Comparison of ENCODE assay signal across 14 mouse cellular contexts in genomic region chr16:6785026-6785425, GRCm38 (mm10).
A peak's percentile ranks its signal among the peaks of the same experiment; 100 is the strongest.
DNase-seq lines count a peak whose midpoint lies in the region; ATAC-seq and TF ChIP-seq lines count a peak whose summit lies in the region.
"Had no signal": no experiment of that assay in that cellular context is flagged by ENCODE, and none has a peak within 500 bp of the region (broad histone marks: within the 10 kb centered on the region; RNA-seq: fewer than 3 reads in every experiment).

No protein-coding gene starts in this region.

- H3K36me3 ChIP-seq in hindbrain, postnatal 0 days (ENCODE audit: insufficient read depth, low read length), result no peaks in the 10 kb centered on the region
- no peaks in the 10 kb centered on the region for H3K36me3 ChIP-seq in hindbrain, embryonic 11.5 days (ENCODE audit: control insufficient read depth, insufficient read depth, low read length)
- no peaks in the 10 kb centered on the region for H3K36me3 ChIP-seq in lung, embryonic 14.5 days (ENCODE audit: insufficient read depth)
- H3K36me3 ChIP-seq: forebrain, embryonic 15.5 days; liver, embryonic 12.5 days; lung, embryonic 15.5 days; midbrain, embryonic 12.5 days had no signal

- peak; percentile 27 for DNase-seq in hindbrain, postnatal 0 days (ENCODE audit: low spot score)
- DNase-seq in hindbrain, embryonic 11.5 days (ENCODE audit: low spot score), result no peak
- DNase-seq in lung, embryonic 14.5 days, result peak; percentile 22
- no peak for DNase-seq in lung, postnatal 4 days
- DNase-seq in cerebellum, adult 2 months, result peak; percentile 30 to 42
- DNase-seq in cerebellum, adult 9-11 months, result peak; percentile 32
- no peak for DNase-seq in Muller cell, postnatal 12 days (ENCODE audit: inconsistent ontology term)
- DNase-seq in heart, postnatal 14 days, result no peak

- H3K4me3 ChIP-seq in hindbrain, postnatal 0 days (ENCODE audit: low read length), result no peak overlapping the region
- no peak overlapping the region for H3K4me3 ChIP-seq in hindbrain, embryonic 11.5 days (ENCODE audit: low read depth, low read length)
- no peak overlapping the region for H3K4me3 ChIP-seq in lung, embryonic 14.5 days (ENCODE audit: low read depth, low read length)
- H3K4me3 ChIP-seq in cerebellum, adult 2 months (replicated peaks; ENCODE audit: insufficient read depth, low read depth, low read length), result no peak overlapping the region
- H3K4me3 ChIP-seq: forebrain, embryonic 15.5 days; layer of hippocampus, adult 2 months; liver, embryonic 12.5 days; lung, embryonic 15.5 days; midbrain, embryonic 12.5 days had no signal

- no peaks in the 10 kb centered on the region for H3K27me3 ChIP-seq in hindbrain, postnatal 0 days (ENCODE audit: insufficient read depth, low read length)
- no peaks in the 10 kb centered on the region for H3K27me3 ChIP-seq in hindbrain, embryonic 11.5 days (ENCODE audit: control insufficient read depth, insufficient read depth, low read length)
- H3K27me3 ChIP-seq in lung, embryonic 14.5 days (ENCODE audit: insufficient read depth, low read length), result no peaks in the 10 kb centered on the region
- no peaks in the 10 kb centered on the region for H3K27me3 ChIP-seq in cerebellum, adult 2 months (ENCODE audit: control insufficient read depth, insufficient read depth, low read length)
- H3K27me3 ChIP-seq: forebrain, embryonic 15.5 days; liver, embryonic 12.5 days; lung, embryonic 15.5 days; midbrain, embryonic 12.5 days had no signal

- no peak overlapping the region for H3K9ac ChIP-seq in hindbrain, postnatal 0 days (replicated peaks; ENCODE audit: low read length)
- no peak overlapping the region for H3K9ac ChIP-seq in hindbrain, embryonic 11.5 days (ENCODE audit: low read depth, low read length)
- H3K9ac ChIP-seq in lung, embryonic 14.5 days, result no peak overlapping the region
- H3K9ac ChIP-seq: forebrain, embryonic 15.5 days; liver, embryonic 12.5 days; lung, embryonic 15.5 days; midbrain, embryonic 12.5 days had no signal

- intact Hi-C loops in heart, postnatal 14 days (cut with DNase I), result no loop called here

- no peak overlapping the region for H3K4me2 ChIP-seq in hindbrain, postnatal 0 days (ENCODE audit: low read depth, low read length)
- no peak overlapping the region for H3K4me2 ChIP-seq in hindbrain, embryonic 11.5 days (replicated peaks; ENCODE audit: low read depth, low read length)
- no peak overlapping the region for H3K4me2 ChIP-seq in lung, embryonic 14.5 days
- H3K4me2 ChIP-seq: forebrain, embryonic 15.5 days; heart, embryonic 11.5 days; liver, embryonic 12.5 days; lung, embryonic 15.5 days; midbrain, embryonic 12.5 days had no signal

- H3K27ac ChIP-seq in hindbrain, postnatal 0 days, result no peak overlapping the region
- H3K27ac ChIP-seq in hindbrain, embryonic 11.5 days (ENCODE audit: low read depth, low read length), result no peak overlapping the region
- no peak overlapping the region for H3K27ac ChIP-seq in lung, embryonic 14.5 days (ENCODE audit: low read depth)
- no peak overlapping the region for H3K27ac ChIP-seq in cerebellum, adult 2 months (ENCODE audit: insufficient read depth, low read length)
- H3K27ac ChIP-seq: forebrain, embryonic 15.5 days; layer of hippocampus, adult 2 months; liver, embryonic 12.5 days; lung, embryonic 15.5 days; midbrain, embryonic 12.5 days had no signal

- no peak for TF ChIP-seq CTCF in hindbrain, postnatal 0 days (IDR thresholded peaks at IDR 0.05; ENCODE audit: low read depth)
- no peak for TF ChIP-seq CTCF in lung, embryonic 14.5 days (IDR thresholded peaks at IDR 0.05; ENCODE audit: low read depth)
- TF ChIP-seq CTCF in cerebellum, adult 2 months (IDR thresholded peaks at IDR 0.05; ENCODE audit: borderline replicate concordance, insufficient read depth, low read depth, low read length), result no peak

- no peak for ATAC-seq in hindbrain, postnatal 0 days
- no peak for ATAC-seq in hindbrain, embryonic 11.5 days (ENCODE audit: low FRiP score)
- ATAC-seq in lung, embryonic 14.5 days (ENCODE audit: insufficient read depth), result no peak
- ATAC-seq: forebrain, embryonic 15.5 days; liver, embryonic 12.5 days had no signal

- no peaks in the 10 kb centered on the region for H3K4me1 ChIP-seq in hindbrain, postnatal 0 days (ENCODE audit: insufficient read depth, low read length)
- H3K4me1 ChIP-seq in hindbrain, embryonic 11.5 days (replicated peaks; ENCODE audit: control insufficient read depth, insufficient read depth, low read length), result no peaks in the 10 kb centered on the region
- no peaks in the 10 kb centered on the region for H3K4me1 ChIP-seq in lung, embryonic 14.5 days (ENCODE audit: insufficient read depth)
- peaks cover 7% of the 10 kb centered on the region; the same call in 1 of the 2 replicates for H3K4me1 ChIP-seq in cerebellum, adult 2 months (ENCODE audit: control insufficient read depth, insufficient read depth, low read length)
- H3K4me1 ChIP-seq: liver, embryonic 12.5 days; lung, embryonic 15.5 days; midbrain, embryonic 12.5 days had no signal

- no peaks in the 10 kb centered on the region for H3K9me3 ChIP-seq in hindbrain, postnatal 0 days (ENCODE audit: low read length)
- no peaks in the 10 kb centered on the region for H3K9me3 ChIP-seq in hindbrain, embryonic 11.5 days (ENCODE audit: control insufficient read depth, low read length)
- H3K9me3 ChIP-seq in lung, embryonic 14.5 days (ENCODE audit: low read depth, low read length), result no peaks in the 10 kb centered on the region
- H3K9me3 ChIP-seq: forebrain, embryonic 15.5 days; liver, embryonic 12.5 days; lung, embryonic 15.5 days; midbrain, embryonic 12.5 days had no signal

- WGBS in hindbrain, postnatal 0 days, result 42% methylated on average over 4 of the region's 4 CpGs
- 84% methylated on average over 4 of the region's 4 CpGs for WGBS in hindbrain, embryonic 11.5 days
- WGBS in lung, embryonic 14.5 days, result 42% methylated on average over 4 of the region's 4 CpGs
- WGBS in cerebellum, adult 2 months, result 18% methylated on average over 4 of the region's 4 CpGs

- no peak for TF ChIP-seq POLR2A in cerebellum, adult 2 months (IDR thresholded peaks at IDR 0.05; ENCODE audit: borderline replicate concordance, insufficient read depth, low read length)

Comparison
In these comparisons a context has a peak if more than half of its experiments do, and no peak if none do; other contexts are left out.
1. DNase-seq: peak in hindbrain, postnatal 0 days (single experiment), lung, embryonic 14.5 days (single experiment), cerebellum, adult 2 months (2 of 2) and cerebellum, adult 9-11 months (single experiment); none in hindbrain, embryonic 11.5 days (single experiment), lung, postnatal 4 days (0 of 2), Muller cell, postnatal 12 days (single experiment) and heart, postnatal 14 days (0 of 2).